Mouse (Mus musculus) ES-Bruce4 (cell line): ENCODE results near the gene Fgfrl1. TPM values are rescaled to one million over a fixed set of nuclear protein-coding genes. Genes with fewer than 3 reads are reported as not detected.

Experiments
- H3K27ac ChIP-seq: 2 replicates; pipeline ENCODE4 v1.5.1; 2012; ENCODE audit warnings: low read length, inconsistent platforms; ENCODE audit not compliant: insufficient read depth
- H3K27me3 ChIP-seq: 2 replicates; pipeline ENCODE4 v1.6.1; 2012; ENCODE audit warnings: mild to moderate bottlenecking, low read length, inconsistent platforms; ENCODE audit not compliant: control insufficient read depth, poor library complexity, insufficient read depth, severe bottlenecking
- H3K36me3 ChIP-seq: 2 replicates; pipeline ENCODE4 v1.6.1; 2012; ENCODE audit warnings: inconsistent platforms, mild to moderate bottlenecking, low read length, moderate library complexity; ENCODE audit not compliant: control insufficient read depth, poor library complexity, insufficient read depth, severe bottlenecking
- H3K4me1 ChIP-seq: one replicate; pipeline ENCODE4 v1.8.1; 2011; ENCODE audit warnings: low read length; ENCODE audit not compliant: control insufficient read depth, insufficient read depth
- H3K4me3 ChIP-seq: 2 replicates; pipeline ENCODE4 v1.5.1; 2011; ENCODE audit warnings: low read depth, mild to moderate bottlenecking, low read length
- H3K9ac ChIP-seq: 2 replicates; pipeline ENCODE4 v1.6.1; 2012; ENCODE audit warnings: low read depth, mild to moderate bottlenecking, inconsistent platforms; ENCODE audit not compliant: poor library complexity, severe bottlenecking
- H3K9me3 ChIP-seq: replicated peaks from 2 replicates; pipeline ENCODE4 v1.6.1; 2012; ENCODE audit warnings: mild to moderate bottlenecking, low read length, inconsistent platforms; ENCODE audit not compliant: control insufficient read depth, poor library complexity, insufficient read depth, severe bottlenecking
- CTCF ChIP-seq: IDR thresholded peaks from one replicate; pipeline ENCODE4 v1.8.1; 2011; ENCODE audit warnings: low read depth, low read length
- EP300 ChIP-seq: IDR thresholded peaks from 2 replicates; pipeline ENCODE4 v1.6.1; 2011; ENCODE audit warnings: low read depth, low read length; ENCODE audit not compliant: insufficient read depth
- POLR2A ChIP-seq: IDR thresholded peaks from one replicate; pipeline ENCODE4 v1.8.1; 2011; ENCODE audit warnings: low read length; ENCODE audit not compliant: insufficient read depth
- polyA plus RNA-seq: library from polyadenylated mRNA; stranded (reverse); fragments of >200 nt; gene quantifications from 2 replicates; pipeline ENCODE4 v1.2.4, GENCODE M21; 2011; ENCODE audit warnings: low read depth; ENCODE audit not compliant: missing spikeins, insufficient read depth, insufficient read length

Gene Fgfrl1
- polyA plus RNA-seq, 1 experiment, result 8.9 TPM

- TF ChIP-seq POLR2A (peak; percentile 54), EP300 (no peak)
- H3K27me3 ChIP-seq, result no peaks in the 10 kb centered on the region
- H3K4me1 ChIP-seq, result no peaks in the 10 kb centered on the region
- peak overlapping the region; percentile 32 for H3K9ac ChIP-seq
- H3K27ac ChIP-seq, result peak overlapping the region; percentile 4; the same call in 1 of the 2 replicates
- no peaks in the 10 kb centered on the region for H3K36me3 ChIP-seq
- H3K9me3 ChIP-seq, result no peaks in the 10 kb centered on the region
- peak overlapping the region; percentile 56 for H3K4me3 ChIP-seq
These were observed 31.4 kb upstream of the Fgfrl1 start for GRCm38 (mm10) chr5:108660632-108661268.

DNA sequence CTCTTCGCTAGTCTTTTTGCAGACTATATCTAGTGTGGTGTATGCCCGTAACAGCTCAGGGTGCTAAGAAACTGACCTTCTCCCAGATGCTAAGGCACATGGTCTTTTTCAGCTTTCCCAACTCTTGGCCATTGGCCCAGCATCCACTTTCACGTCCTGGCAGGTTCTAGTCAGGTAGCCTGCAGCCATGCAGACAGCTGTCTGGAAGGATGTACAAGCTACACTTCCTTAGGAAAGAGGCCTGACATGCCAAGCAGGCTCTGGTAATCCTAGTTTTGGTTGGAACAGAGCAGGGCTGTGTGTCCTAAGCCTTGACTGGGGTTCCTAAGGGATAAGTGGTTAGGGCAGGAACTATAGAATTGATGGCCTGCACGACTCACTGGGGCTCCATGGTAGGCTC is 29.4 kb upstream of the Fgfrl1 start:
- no peaks in the 10 kb centered on the region for H3K9me3 ChIP-seq
- TF ChIP-seq CTCF, result no peak
- TF ChIP-seq POLR2A, result no peak
- no peak for TF ChIP-seq EP300
- H3K9ac ChIP-seq, result no peak overlapping the region
- H3K27ac ChIP-seq, result no peak overlapping the region
- no peaks in the 10 kb centered on the region for H3K36me3 ChIP-seq
- H3K27me3 ChIP-seq, result no peaks in the 10 kb centered on the region
- no peaks in the 10 kb centered on the region for H3K4me1 ChIP-seq
- H3K4me3 ChIP-seq, result no peak overlapping the region

DNA sequence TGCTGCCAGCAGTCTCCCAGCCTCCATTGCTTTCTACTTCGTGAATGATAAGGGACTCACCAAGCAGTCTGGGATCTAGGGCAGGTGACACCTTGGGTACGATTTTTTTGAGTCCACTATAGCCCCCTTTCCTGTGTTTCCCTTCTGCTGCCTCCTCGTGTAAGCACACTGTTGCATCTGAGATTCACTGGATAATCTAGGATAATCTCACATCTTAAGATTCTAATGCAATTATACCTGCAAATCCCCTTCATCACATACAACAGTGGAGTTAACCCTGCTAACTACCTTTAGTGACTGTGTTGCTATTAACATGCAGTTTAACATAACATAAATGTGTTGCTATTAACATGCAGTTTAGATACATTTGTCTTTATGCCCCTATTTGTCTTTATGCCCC is 27.1 kb upstream of the Fgfrl1 start:
- Histone ChIP-seq H3K36me3 (no peaks in the 10 kb centered on the region), H3K4me1 (peaks cover 2% of the 10 kb centered on the region), H3K9ac (no peak overlapping the region), H3K27me3 (no peaks in the 10 kb centered on the region), H3K27ac (no peak overlapping the region), H3K9me3 (no peaks in the 10 kb centered on the region), H3K4me3 (no peak overlapping the region)
- TF ChIP-seq POLR2A (no peak), EP300 (no peak), CTCF (no peak)

DNA sequence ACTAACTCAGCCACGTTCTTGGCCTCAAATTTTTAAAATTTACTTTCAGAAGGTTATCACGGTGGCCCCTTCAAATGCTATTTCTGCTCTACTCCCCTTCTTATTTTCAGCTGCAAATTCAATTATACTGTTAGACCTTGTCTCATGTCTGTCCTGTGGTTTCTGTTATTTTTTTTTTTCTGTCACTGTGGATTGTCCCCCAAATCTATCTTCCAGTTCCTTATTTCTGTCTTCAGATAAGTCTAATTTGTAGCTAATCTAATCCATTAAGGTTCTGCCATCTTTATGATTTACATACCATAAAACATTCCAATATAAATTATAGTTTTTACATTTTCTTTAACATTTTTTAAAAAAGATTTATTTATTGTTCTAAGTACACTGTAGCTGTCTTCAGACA is 24.8 kb upstream of the Fgfrl1 start:
- Histone ChIP-seq H3K9ac (no peak overlapping the region), H3K9me3 (no peaks in the 10 kb centered on the region), H3K4me1 (peaks cover 2% of the 10 kb centered on the region), H3K27ac (no peak overlapping the region), H3K4me3 (no peak overlapping the region), H3K36me3 (no peaks in the 10 kb centered on the region), H3K27me3 (no peaks in the 10 kb centered on the region)
- TF ChIP-seq EP300 (no peak), CTCF (no peak), POLR2A (no peak)

- H3K9me3 ChIP-seq, result no peaks in the 10 kb centered on the region
- H3K27ac ChIP-seq, result peak overlapping the region; percentile 24
- H3K36me3 ChIP-seq, result no peaks in the 10 kb centered on the region
- peaks cover 2% of the 10 kb centered on the region for H3K4me1 ChIP-seq
- peak overlapping the region; percentile 76 for H3K4me3 ChIP-seq
- H3K27me3 ChIP-seq, result no peaks in the 10 kb centered on the region
- no peak for TF ChIP-seq CTCF
- TF ChIP-seq EP300, result no peak
- no peak for TF ChIP-seq POLR2A
- H3K9ac ChIP-seq, result peak overlapping the region; percentile 84
These were observed 23.7 kb upstream of the Fgfrl1 start for GRCm38 (mm10) chr5:108668387-108668932.

DNA sequence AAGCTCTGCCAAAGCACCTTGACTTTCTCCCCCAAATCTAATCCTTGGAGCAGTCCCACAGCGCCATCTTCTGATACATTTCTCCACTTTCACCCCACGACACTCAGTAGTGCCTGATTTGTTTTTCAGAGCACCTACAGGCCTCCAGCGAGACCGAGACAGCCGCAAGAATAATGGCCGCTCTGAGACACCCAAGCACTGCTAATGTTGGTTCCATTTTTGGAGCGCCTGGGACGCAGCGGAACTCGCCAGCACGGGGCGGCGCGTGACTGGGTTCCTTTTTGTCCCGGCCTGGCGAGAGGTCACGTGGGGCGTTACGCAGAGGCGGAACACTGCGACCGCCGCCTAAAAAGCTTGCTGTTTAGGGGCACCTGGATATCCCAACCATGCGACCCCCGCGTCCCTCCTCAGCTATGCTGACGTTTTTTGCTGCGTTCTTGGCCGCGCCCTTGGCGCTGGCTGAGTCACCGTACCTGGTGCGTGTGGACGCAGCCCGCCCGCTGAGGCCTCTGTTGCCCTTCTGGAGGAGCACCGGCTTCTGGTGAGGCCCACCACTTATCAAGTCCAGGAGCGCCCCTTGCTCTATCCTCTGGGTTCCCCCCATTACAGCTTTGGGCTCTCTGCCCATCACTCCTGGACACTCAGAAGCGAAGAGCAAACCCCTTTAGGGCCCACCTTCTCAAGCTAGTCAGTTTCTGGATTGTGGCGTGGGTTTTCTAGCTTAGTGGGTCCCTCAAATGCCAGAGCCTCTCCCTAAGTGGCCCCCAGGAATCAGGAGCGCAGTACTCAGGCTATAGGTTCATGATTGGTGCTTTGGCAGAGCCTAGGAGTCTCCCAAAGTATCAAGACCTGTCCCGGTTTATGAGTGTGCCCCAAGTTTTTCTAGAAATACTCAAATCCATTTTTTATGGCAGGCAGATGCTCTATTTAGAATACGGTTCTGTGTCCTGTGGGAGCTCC is 22.9 kb upstream of the Fgfrl1 start, which contains the start of gene Dgkq:
TSS of gene Dgkq (minus strand) at position 696 of the 960 bp plus-strand sequence.
- Histone ChIP-seq H3K4me3 (peak within 1 kb of the TSS; percentile 76), H3K9me3 (no peaks in the 10 kb centered on the region), H3K4me1 (peaks cover 2% of the 10 kb centered on the region), H3K9ac (peak within 1 kb of the TSS; percentile 84), H3K27me3 (no peaks in the 10 kb centered on the region), H3K36me3 (no peaks in the 10 kb centered on the region), H3K27ac (peak within 1 kb of the TSS; percentile 24)
- TF ChIP-seq CTCF (no peak), EP300 (no peak), POLR2A (no peak)
